Mouse (Mus musculus) gastrocnemius, postnatal 14 days (tissue): Measurements from ENCODE around the gene Ccnt1. TPM values are rescaled to one million over a fixed set of nuclear protein-coding genes. Genes with fewer than 3 reads are reported as not detected.

Experiments used
- microRNA-seq, 2 experiments: library from miRNA; unstranded; fragments of <30 nt; microRNA quantifications; one replicate each; pipeline ENCODE4 v1.2.0; 2021
- total RNA-seq, 2 experiments: library from RNA; stranded (reverse); gene quantifications; 2 replicates each; pipeline ENCODE4 v1.2.3; 2021

Ccnt1 gene
- total RNA-seq, 2 experiments from 2014 or later, result 20.4 to 20.6 TPM

Small RNAs within 50 kb of the gene (microRNA-seq; reads per million reads assigned to microRNA genes)
- 3.5 to 7.0 reads per million in 2 experiments for gene Mir1291

Other genes starting within 250 kb of the Ccnt1 start
- gene Olfr284, start 229.9 kb downstream of the Ccnt1 start, total RNA-seq, result not detected
- not detected for gene Olfr283, start 190.0 kb downstream of the Ccnt1 start, total RNA-seq
- gene Olfr282, start 139.7 kb downstream of the Ccnt1 start, total RNA-seq, result not detected
- not detected for gene Olfr281, start 118.3 kb downstream of the Ccnt1 start, total RNA-seq
- gene OR5BS1P, start 101.0 kb downstream of the Ccnt1 start, total RNA-seq, result not detected
- gene Lalba, start 88.2 kb downstream of the Ccnt1 start, total RNA-seq, result not detected
- gene Olfr279, start 78.5 kb downstream of the Ccnt1 start, total RNA-seq, result not detected
- gene Kansl2, start 36.7 kb downstream of the Ccnt1 start, total RNA-seq, result 10 to 100 TPM; 52.5 to 56.9 TPM
- gene 4930415O20Rik, start 81 bp upstream of the Ccnt1 start, total RNA-seq, result under 1 TPM in 1 of 2 experiments, not detected in 1; 0.44 TPM
- gene Adcy6, start 39.2 kb upstream of the Ccnt1 start, total RNA-seq, result 10 to 100 TPM; 33.1 to 36.4 TPM
- gene Cacnb3, start 59.9 kb upstream of the Ccnt1 start, total RNA-seq, result 1 to 10 TPM; 6.6 to 9.5 TPM
- 10 to 100 TPM; 45.1 to 48.1 TPM for gene Ddx23, start 92.0 kb upstream of the Ccnt1 start, total RNA-seq
- 1 to 10 TPM in 1 of 2 experiments, under 1 TPM in 1; 0.40 to 1.2 TPM for gene Rnd1, start 106.5 kb upstream of the Ccnt1 start, total RNA-seq
- gene Ccdc65, start 137.3 kb upstream of the Ccnt1 start, total RNA-seq, result not detected
- 1 to 10 TPM; 3.9 to 4.4 TPM for gene Fkbp11, start 157.3 kb upstream of the Ccnt1 start, total RNA-seq
- gene Arf3, start 192.3 kb upstream of the Ccnt1 start, total RNA-seq, result 10 to 100 TPM; 14.6 to 15.8 TPM
- 1 to 10 TPM in 1 of 2 experiments, under 1 TPM in 1; 0.78 to 1.5 TPM for gene Wnt10b, start 207.2 kb upstream of the Ccnt1 start, total RNA-seq
- under 1 TPM in 1 of 2 experiments, not detected in 1; 0.10 TPM for gene Wnt1, start 218.9 kb upstream of the Ccnt1 start, total RNA-seq
- 1 to 10 TPM; 1.6 to 2.7 TPM for gene Ddn, start 238.6 kb upstream of the Ccnt1 start, total RNA-seq